Mouse (Mus musculus): Measurements from ENCODE around the gene Tas1r2.

Gene Tas1r2

GRCm38 (mm10) chr4:139705986-139706385 is 52.6 kb downstream of the Tas1r2 start:
- no peak for DNase-seq (ENCODE audit: low spot score in 2 of 2)

GRCm38 (mm10) chr4:139710467-139711334 is 57.4 kb downstream of the Tas1r2 start:
- no peak for DNase-seq (ENCODE audit: low spot score in 2 of 2)

GRCm38 (mm10) chr4:139715241-139715932 is 62.0 kb downstream of the Tas1r2 start:
- DNase-seq (ENCODE audit: low spot score in 2 of 2) = no peak

GRCm38 (mm10) chr4:139716477-139717169 is 63.3 kb downstream of the Tas1r2 start:
- no peak for DNase-seq (ENCODE audit: low spot score in 2 of 2)

- no peak for DNase-seq (ENCODE audit: low spot score in 2 of 2)
These were observed 65.6 kb downstream of the Tas1r2 start for GRCm38 (mm10) chr4:139718978-139719377.
